Mouse (Mus musculus) gastrocnemius, adult 2 months (tissue): ENCODE results near the gene Ankrd12. TPM values are rescaled to one million over a fixed set of nuclear protein-coding genes. Genes with fewer than 3 reads are reported as not detected.

Experiments
- DNase-seq: peaks from one replicate; pipeline ENCODE4 v3.0.0; 2022
- H3K27ac ChIP-seq: fragments of 200-600 bp; 2 replicates; pipeline ENCODE4 v1.8.1; 2022; ENCODE audit warnings: mild to moderate bottlenecking
- H3K4me3 ChIP-seq: fragments of 200-600 bp; 2 replicates; pipeline ENCODE4 v1.8.1; 2022; ENCODE audit warnings: mild to moderate bottlenecking, moderate library complexity
- CTCF ChIP-seq: fragments of 200-600 bp; IDR thresholded peaks from 2 replicates; pipeline ENCODE4 v1.8.1; 2022; ENCODE audit warnings: antibody characterized with exemption, mild to moderate bottlenecking, moderate library complexity
- intact Hi-C: fragments of 180-260 bp; cut with DNase I; formaldehyde crosslinking; loops from one replicate; pipeline ENCODE4 v1.15.1; 2025
- long read RNA-seq, 2 experiments: library from polyadenylated mRNA; stranded (forward); transcript quantifications; one replicate each; pipeline ENCODE4 v2.0.0; 2021
- total RNA-seq, 2 experiments: library from RNA; stranded (reverse); gene quantifications; 2 replicates each; pipeline ENCODE4 v1.2.3; 2021

The Ankrd12 gene
- 10 to 100 TPM; 12.6 to 12.8 TPM for total RNA-seq
- long read RNA-seq, experiment 1, partial matches to known transcripts, result 1 of 8 reads
- long read RNA-seq, experiment 1, other reads (novel, unspliced or antisense), result 6 of 8 reads
- long read RNA-seq, experiment 2, partial matches to known transcripts, result 0 of 5 reads
- long read RNA-seq, experiment 2, other reads (novel, unspliced or antisense), result 4 of 5 reads

DNA sequence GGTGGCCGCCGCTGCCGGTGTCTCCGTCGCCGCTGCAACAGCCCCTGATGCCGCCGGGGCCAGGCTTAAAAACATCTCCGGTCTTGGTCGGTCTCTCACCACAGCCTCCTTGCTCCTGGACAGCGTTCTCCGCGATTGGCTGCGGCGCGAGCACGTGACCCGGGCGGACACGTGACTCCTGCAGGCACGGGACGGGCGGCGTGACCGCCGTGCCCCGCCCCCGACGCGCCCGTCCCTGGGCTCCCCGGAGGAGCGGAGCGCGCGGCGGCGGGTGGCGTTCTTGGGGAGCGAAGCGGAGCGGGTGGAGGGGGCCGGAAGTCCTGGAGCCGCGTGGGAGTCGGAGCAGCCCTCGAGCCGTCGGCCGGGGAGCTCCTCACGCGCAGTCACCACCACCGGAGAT lies at the start of gene Ankrd12:
Ankrd12 (minus strand) TSS at position 156 of the 400 bp plus-strand sequence.
- intact Hi-C loops, result loop anchor here (2.0 kb wide), 1 partner anchor 24 kb away; the partner anchor contains the start of gene Ndufv2
- Histone ChIP-seq H3K4me3 (peak within 1 kb of the TSS; percentile 97), H3K27ac (peak within 1 kb of the TSS; percentile 95)
- DNase-seq, result peak; percentile 98
- TF ChIP-seq CTCF, result no peak

DNA sequence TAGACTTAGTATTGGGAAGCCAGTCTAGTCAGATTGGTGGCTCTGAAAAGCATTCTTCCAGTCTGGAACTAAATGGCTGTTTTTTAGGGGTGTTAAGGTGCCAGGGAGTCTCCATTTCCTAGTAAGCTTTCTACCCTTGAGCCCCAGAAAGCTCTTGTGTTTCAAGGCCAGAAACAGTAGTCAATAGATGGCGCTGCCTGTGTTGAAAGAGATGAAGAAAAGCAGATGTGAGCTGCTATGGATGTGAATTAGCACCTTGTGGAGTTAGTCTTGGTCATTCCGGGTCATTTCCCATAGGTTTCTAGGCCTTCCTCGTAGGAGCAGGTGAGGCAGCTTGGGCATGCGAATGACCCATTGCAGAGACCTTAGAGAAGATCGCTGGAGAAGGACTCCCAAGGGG lies 48.3 kb upstream of the Ankrd12 start:
- Histone ChIP-seq H3K4me3 (no peak overlapping the region), H3K27ac (no peak overlapping the region)
- no peak for TF ChIP-seq CTCF
- no peak for DNase-seq
- intact Hi-C loops, result no loop called here

DNA sequence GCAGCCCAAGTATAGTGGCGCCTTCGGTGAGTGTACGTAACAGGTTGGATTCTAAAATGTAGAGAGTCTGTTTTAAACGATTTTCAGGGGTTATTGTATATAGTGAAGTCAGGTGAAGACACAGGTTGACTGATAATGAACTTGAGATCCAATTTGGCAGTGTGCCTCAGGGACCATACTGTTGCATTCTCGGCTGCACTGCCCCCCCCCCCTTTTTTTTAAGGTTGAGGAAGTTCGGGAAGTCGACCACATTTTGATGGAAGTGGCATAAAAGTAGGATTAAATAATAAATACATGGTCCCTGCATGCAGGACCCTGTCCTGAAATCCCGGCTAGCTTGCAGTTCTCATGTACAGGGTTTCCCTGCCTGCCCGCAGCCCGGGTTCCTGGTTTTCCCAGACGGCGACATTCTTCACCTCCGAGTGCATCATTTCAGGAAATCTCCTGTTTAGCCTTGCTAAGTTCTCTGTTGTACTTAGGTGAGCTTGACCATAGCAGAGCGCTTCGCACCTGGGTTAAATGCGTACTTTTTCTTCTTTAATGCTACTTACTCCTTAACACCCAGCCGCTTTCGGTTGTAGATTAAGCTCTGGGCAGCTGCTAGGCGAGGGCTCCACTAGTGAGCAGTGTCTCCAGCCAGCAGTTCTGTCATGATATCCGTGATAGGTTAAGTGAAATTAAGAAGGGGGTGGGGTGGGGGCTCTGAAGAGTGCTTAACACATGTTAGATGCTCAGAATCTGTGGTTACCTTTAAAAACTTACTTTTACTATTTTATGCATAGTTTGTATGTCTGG lies 47.1 kb upstream of the Ankrd12 start:
- no peak for DNase-seq
- intact Hi-C loops, result no loop called here
- peak overlapping the region; percentile 91 for H3K4me3 ChIP-seq
- peak overlapping the region; percentile 87 for H3K27ac ChIP-seq
- no peak for TF ChIP-seq CTCF

DNA sequence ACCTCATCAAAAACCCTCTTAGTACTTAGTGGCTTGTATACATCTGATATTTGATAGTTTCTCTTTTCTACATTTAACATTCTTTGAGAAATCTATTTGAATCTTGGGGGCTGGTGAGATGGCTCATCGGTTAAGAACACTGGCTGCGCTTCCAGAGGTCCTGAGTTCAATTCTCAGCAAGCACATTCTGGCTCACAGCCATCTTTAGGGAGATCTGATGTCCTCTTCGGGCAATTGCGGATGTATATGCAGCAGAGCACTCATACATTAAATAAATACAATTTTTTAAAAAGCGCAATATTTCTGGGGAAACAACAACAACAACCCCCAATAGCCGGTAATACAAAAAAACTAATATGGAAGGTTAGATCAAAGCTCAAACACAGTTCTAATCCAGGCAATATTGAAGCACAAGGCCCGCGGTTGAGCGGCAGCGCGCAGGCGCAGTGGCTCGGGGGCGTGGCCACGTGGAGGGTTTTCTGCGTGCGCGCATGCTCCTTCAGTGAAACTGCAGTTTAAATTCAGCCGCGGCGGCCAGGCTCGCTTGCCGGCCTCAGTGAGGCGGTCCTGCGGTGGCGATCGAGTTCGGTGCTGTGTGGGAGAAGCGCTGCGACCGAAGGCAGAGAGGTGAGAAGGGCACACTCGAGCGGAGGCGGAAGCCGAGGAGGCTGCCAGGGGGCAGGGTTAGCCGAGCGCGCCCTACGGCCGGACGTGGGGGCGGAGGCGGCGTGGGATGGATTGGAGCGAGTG lies 46.4 kb upstream of the Ankrd12 start, which contains the start of gene Ddx11:
Ddx11 (plus strand) TSS at position 455 of the 750 bp plus-strand sequence.
- Histone ChIP-seq H3K27ac (peak within 1 kb of the TSS; percentile 87), H3K4me3 (peak within 1 kb of the TSS; percentile 91)
- peak; percentile 96 for DNase-seq
- no peak; the same call in 1 of the 2 replicates for TF ChIP-seq CTCF
- intact Hi-C loops, result no loop called here

DNA sequence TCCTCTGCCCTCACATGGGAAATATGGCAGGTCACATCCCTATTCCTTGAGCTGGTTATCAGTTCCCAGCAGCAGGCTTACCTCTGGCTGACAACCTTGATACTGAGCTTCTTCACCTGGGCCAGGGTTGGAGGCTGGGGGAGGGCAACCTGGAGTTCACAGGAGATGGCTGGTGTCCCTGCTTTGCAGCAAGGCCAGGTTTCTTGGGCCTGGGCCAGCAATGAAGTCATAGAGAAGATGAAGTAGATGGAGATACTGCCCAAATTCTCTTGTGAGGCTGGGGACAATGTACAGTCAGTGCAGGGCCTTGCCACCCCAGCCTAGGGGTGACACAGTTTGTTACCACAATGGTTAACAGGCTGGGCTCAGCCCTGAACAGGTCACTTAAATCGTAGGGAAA lies 43.8 kb upstream of the Ankrd12 start:
- Histone ChIP-seq H3K4me3 (no peak overlapping the region), H3K27ac (no peak overlapping the region)
- no peak for TF ChIP-seq CTCF
- intact Hi-C loops, result no loop called here
- no peak for DNase-seq

DNA sequence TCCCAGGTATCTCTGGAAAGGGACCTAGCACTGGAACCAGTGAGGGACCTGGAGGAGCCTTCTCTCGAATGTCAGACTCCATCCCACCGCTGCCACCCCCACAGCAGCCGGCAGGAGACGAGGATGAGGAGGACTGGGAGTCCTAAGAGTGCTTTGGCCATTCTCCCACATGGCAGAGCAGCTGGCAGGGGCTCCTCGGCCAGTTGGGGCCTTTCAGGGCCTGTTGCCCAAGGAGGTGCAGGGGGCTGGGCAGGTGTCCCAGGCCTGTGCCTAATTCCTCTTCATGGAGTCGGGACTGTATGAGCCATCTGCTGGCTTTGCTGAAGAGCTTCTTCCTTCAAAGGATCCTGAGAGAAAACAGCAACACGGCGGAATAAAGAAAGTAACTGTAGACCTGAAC lies 42.1 kb upstream of the Ankrd12 start:
- Histone ChIP-seq H3K4me3 (no peak overlapping the region), H3K27ac (no peak overlapping the region)
- TF ChIP-seq CTCF, result no peak
- no peak for DNase-seq
- intact Hi-C loops, result no loop called here

DNA sequence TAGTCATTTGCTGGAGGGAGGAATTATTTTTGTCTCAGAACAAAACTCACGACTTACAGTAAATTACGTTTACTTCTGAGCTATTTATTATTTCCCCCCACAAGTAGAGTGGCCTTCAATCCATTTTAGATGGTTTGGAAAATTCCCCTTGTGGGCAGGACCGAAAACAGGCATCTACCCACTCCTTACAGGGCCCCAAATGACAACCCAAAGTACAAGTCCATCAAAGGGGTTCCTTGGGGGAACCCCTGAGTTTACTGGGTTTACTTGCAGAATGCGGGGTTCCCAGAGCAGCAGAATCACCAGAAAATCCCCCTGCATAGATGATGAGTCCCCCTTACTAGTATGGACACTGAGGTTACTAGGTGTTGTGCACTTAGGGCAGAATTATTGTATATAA lies 35.3 kb upstream of the Ankrd12 start:
- no peak for TF ChIP-seq CTCF
- Histone ChIP-seq H3K4me3 (peak overlapping the region; percentile 90), H3K27ac (peak overlapping the region; percentile 92)
- intact Hi-C loops, result no loop called here
- DNase-seq, result no peak

- intact Hi-C loops, result no loop called here
- H3K4me3 ChIP-seq, result peak within 1 kb of the TSS; percentile 90
Measured at GRCm38 (mm10) chr17:66111402-66111959, 34.6 kb upstream of the Ankrd12 start, which contains the start of gene Washc1. Gene Washc1, plus strand, starts transcription at chr17:66111545.

DNA sequence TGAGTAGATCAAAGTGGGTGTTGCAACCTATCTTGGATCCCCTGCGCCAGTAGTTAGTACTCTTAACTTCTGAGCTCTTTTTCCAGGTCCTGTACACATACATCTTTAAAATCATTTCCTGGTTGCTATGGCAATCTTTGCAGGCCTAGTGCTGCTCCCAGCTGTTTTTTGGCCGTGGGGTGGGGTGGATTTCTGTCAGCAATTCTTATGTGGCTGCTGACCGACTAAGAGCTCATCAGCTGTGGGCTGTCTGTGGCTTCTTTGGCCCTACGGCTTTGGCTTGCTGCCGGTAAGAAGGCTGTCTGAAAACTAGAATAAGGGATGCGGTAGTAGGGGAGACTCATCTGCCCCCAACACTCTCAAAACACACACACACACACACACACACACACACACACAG lies 33.9 kb upstream of the Ankrd12 start:
- intact Hi-C loops, result no loop called here
- DNase-seq, result no peak
- Histone ChIP-seq H3K27ac (peak overlapping the region; percentile 92), H3K4me3 (peak overlapping the region; percentile 90)
- no peak for TF ChIP-seq CTCF

More at GRCm38 (mm10) chr17:66111402-66111959, 34.6 kb upstream of the Ankrd12 start, which contains the start of gene Washc1:
- H3K27ac ChIP-seq, result peak within 1 kb of the TSS; percentile 92
- TF ChIP-seq CTCF, result peak; percentile 8; the same call in 1 of the 2 replicates
- peak; percentile 93 for DNase-seq

- no peak for DNase-seq
- TF ChIP-seq CTCF, result no peak
- intact Hi-C loops, result loop anchor here (5.0 to 10.0 kb wide), 3 partner anchors 156 to 493 kb away; partner anchors contain the start of genes Twsg1 and Vapa
- Histone ChIP-seq H3K27ac (no peak overlapping the region), H3K4me3 (no peak overlapping the region)
Measured at GRCm38 (mm10) chr17:66108198-66108597, 31.3 kb upstream of the Ankrd12 start.

- TF ChIP-seq CTCF, result no peak
- intact Hi-C loops, result loop anchor here (1.0 to 10.0 kb wide), 4 partner anchors 155 to 493 kb away; partner anchors contain the start of genes Twsg1 and Vapa
Measured at GRCm38 (mm10) chr17:66107466-66107865, 30.6 kb upstream of the Ankrd12 start.

More at GRCm38 (mm10) chr17:66107466-66107865, 30.6 kb upstream of the Ankrd12 start:
- Histone ChIP-seq H3K4me3 (no peak overlapping the region), H3K27ac (no peak overlapping the region)
- no peak for DNase-seq
